Mouse (Mus musculus): ENCODE measurements at regions not wholly inside any gene's neighbourhood (a gene's known extent, or its start where the extent isn't known, plus 50 kb on each side); places are given as distances from the start of the nearest gene placed in this dataset.

- H3K9me3 ChIP-seq, result no peaks in the 10 kb centered on the region
Measured at GRCm38 (mm10) chr7:136406258-136407100, 487.9 kb upstream of the Mgmt start.

GRCm38 (mm10) chr7:136414808-136415207 lies 479.6 kb upstream of the Mgmt start:
- WGBS, result 41% methylated on average over 8 of the region's 8 CpGs
- ATAC-seq (ENCODE audit: borderline replicate concordance, extremely low read depth, low FRiP score, low TSS enrichment), result no peak
- H3K9me3 ChIP-seq, result no peaks in the 10 kb centered on the region
- H3K27ac ChIP-seq, result no peak overlapping the region
- H3K27me3 ChIP-seq, result peaks cover 2% of the 10 kb centered on the region; the same call in 1 of the 2 replicates
- H3K4me3 ChIP-seq, result no peak overlapping the region
- no peak overlapping the region for H3K4me2 ChIP-seq
- no peak overlapping the region for H3K9ac ChIP-seq
- no peaks in the 10 kb centered on the region for H3K4me1 ChIP-seq
- no peaks in the 10 kb centered on the region for H3K36me3 ChIP-seq

More at GRCm38 (mm10) chr7:136406258-136407100, 487.9 kb upstream of the Mgmt start:
- Histone ChIP-seq H3K27me3 (peaks cover 3% of the 10 kb centered on the region; the same call in 1 of the 2 replicates), H3K4me3 (peak overlapping the region; percentile 15), H3K4me1 (peaks cover 18% of the 10 kb centered on the region), H3K9ac (no peak overlapping the region; the same call in 1 of the 2 replicates), H3K4me2 (peak overlapping the region; percentile 44), H3K27ac (peak overlapping the region; percentile 41), H3K36me3 (no peaks in the 10 kb centered on the region)
- 26% methylated on average over 20 of the region's 20 CpGs for WGBS
- peak; percentile 64; the same call in 1 of the 2 replicates for ATAC-seq (ENCODE audit: borderline replicate concordance, extremely low read depth, low FRiP score, low TSS enrichment)

GRCm38 (mm10) chr7:136417327-136417726 lies 477.1 kb upstream of the Mgmt start:
- H3K4me2 ChIP-seq, result no peak overlapping the region
- no peaks in the 10 kb centered on the region; the same call in 1 of the 2 replicates for H3K27me3 ChIP-seq
- ATAC-seq (ENCODE audit: borderline replicate concordance, extremely low read depth, low FRiP score, low TSS enrichment), result no peak
- H3K36me3 ChIP-seq, result no peaks in the 10 kb centered on the region
- WGBS, result 55% methylated on average over 4 of the region's 4 CpGs
- H3K4me1 ChIP-seq, result no peaks in the 10 kb centered on the region
- no peak overlapping the region for H3K27ac ChIP-seq
- H3K4me3 ChIP-seq, result no peak overlapping the region
- H3K9ac ChIP-seq, result no peak overlapping the region
- no peaks in the 10 kb centered on the region for H3K9me3 ChIP-seq

DNA sequence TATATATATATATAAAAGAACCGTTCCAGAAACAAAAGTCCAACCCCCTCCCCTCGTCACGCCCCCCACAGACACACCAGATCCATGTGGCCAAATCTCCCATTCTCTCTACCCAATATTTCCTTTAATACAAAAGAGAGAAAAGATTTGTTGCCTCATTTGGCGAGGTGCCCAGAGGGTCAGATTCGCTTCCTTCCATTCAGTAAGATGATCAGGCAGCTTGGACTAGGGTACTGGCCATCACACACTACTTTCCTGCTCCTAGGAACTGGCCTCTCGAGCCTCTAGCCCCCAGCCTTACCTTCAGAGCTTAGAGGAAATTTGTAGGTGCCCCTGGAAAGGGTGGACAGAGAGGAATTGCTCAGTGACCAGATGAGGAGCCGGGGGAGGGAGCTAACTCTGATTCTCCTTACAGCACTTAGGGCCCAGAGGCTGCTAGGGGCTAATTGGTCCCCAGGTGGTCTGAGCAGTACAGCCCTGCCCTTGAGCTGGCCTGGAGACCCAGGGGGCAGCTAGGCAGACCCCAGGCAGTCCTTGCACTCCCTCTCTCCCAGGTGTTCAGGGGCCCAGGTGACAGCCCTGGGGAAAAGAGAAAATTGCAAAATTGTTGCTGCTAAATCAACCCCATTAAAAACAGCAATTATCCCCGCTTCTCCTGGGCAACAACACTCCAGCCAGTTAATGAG lies 470.4 kb upstream of the Mgmt start:
- Histone ChIP-seq H3K4me1 (no peaks in the 10 kb centered on the region), H3K27ac (no peak overlapping the region), H3K36me3 (no peaks in the 10 kb centered on the region), H3K4me2 (no peak overlapping the region), H3K27me3 (peaks cover 4% of the 10 kb centered on the region; the same call in 1 of the 2 replicates), H3K9me3 (no peaks in the 10 kb centered on the region), H3K4me3 (no peak overlapping the region), H3K9ac (no peak overlapping the region)
- WGBS, result 35% methylated on average over 8 of the region's 8 CpGs
- ATAC-seq (ENCODE audit: borderline replicate concordance, extremely low read depth, low FRiP score, low TSS enrichment), result no peak

GRCm38 (mm10) chr7:136427164-136427563 lies 467.2 kb upstream of the Mgmt start:
- Histone ChIP-seq H3K27ac (no peak overlapping the region), H3K9me3 (no peaks in the 10 kb centered on the region), H3K36me3 (no peaks in the 10 kb centered on the region), H3K4me3 (no peak overlapping the region), H3K4me1 (peaks cover 3% of the 10 kb centered on the region), H3K4me2 (no peak overlapping the region), H3K9ac (no peak overlapping the region), H3K27me3 (peaks cover 7% of the 10 kb centered on the region; the same call in 1 of the 2 replicates)
- ATAC-seq (ENCODE audit: borderline replicate concordance, extremely low read depth, low FRiP score, low TSS enrichment), result no peak
- WGBS, result 67% methylated on average over 4 of the region's 4 CpGs

DNA sequence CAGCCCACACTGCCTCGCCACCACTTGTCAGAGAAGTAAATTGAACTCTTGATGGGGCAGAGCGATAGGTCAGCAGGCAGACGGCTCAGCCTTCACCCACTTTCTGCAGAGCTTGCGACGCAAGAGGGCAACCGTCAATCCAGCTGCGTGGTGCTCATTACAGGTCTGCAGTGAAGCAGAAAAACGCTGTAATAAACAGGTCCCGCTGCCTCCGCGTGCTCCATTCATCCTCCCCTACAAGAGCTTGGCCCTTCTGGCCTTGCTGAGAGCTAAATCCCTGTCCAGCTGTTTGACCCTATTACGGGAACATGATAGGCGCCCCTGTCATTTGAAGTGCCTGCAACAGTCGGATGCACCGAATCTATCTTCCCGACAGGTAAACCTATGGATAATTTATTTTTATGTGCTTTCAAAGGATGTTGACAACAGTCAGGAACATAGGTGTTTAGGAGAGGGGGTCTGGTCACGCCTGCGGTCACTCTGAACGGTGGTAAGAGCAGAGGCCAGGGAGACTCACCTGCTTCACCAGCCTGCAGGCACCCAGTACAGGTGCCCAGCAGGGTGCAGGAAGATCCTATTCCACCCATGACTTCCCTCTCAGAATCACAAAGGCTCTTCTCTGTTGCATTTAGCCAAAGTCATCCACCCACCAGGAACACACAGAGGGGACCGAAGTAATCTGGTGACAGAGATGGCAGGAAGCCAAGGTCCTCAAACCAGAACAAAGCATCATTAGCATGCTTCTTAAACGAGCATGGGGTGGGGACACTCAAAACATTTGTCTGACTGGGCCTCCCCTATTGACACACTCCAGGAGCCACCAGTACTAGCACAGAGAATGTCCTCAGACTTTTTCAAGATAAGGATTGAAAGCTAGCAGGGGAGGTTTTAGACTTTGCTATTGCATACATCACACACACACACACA lies 464.1 kb upstream of the Mgmt start:
- ATAC-seq (ENCODE audit: borderline replicate concordance, extremely low read depth, low FRiP score, low TSS enrichment), result 0 out of 2 replicates have a peak, but pooled peaks have one; percentile 35
- peaks cover 3% of the 10 kb centered on the region for H3K4me1 ChIP-seq

DNA sequence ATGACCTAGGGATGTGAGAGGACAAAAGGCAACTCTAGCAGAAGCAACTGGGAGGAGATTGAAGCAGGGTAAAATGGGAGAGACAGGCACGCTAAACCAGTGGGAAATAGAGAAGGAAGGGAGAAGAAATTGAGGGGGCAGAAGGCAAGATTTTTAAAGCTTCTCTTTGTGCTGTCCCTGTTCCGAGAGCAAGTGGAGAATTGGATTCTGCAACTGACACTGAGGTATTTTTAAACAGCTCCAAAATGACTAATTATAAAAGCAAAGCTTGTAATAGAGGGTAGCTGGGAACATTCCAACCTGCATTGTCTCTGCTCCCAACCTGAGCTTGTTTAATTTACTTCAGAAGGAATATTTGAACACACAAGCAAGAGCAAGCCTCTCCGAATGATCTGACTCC lies 460.7 kb upstream of the Mgmt start:
- Histone ChIP-seq H3K9ac (no peak overlapping the region), H3K36me3 (no peaks in the 10 kb centered on the region), H3K27me3 (peaks cover 9% of the 10 kb centered on the region; the same call in 1 of the 2 replicates), H3K4me3 (no peak overlapping the region), H3K4me2 (no peak overlapping the region), H3K27ac (no peak overlapping the region), H3K4me1 (peaks cover 3% of the 10 kb centered on the region), H3K9me3 (no peaks in the 10 kb centered on the region)
- WGBS, result 57% methylated on average over 3 of the region's 3 CpGs
- no peak for ATAC-seq (ENCODE audit: borderline replicate concordance, extremely low read depth, low FRiP score, low TSS enrichment)

More for the DNA sequence above, 464.1 kb upstream of the Mgmt start:
- Histone ChIP-seq H3K27me3 (peaks cover 13% of the 10 kb centered on the region; the same call in 1 of the 2 replicates), H3K9ac (no peak overlapping the region), H3K27ac (no peak overlapping the region), H3K9me3 (no peaks in the 10 kb centered on the region), H3K36me3 (no peaks in the 10 kb centered on the region), H3K4me2 (no peak overlapping the region), H3K4me3 (no peak overlapping the region)
- 61% methylated on average over 21 of the region's 21 CpGs for WGBS

- no peak overlapping the region for H3K27ac ChIP-seq
- peaks cover 9% of the 10 kb centered on the region; the same call in 1 of the 2 replicates for H3K27me3 ChIP-seq
- no peak overlapping the region for H3K4me2 ChIP-seq
- H3K9me3 ChIP-seq, result no peaks in the 10 kb centered on the region
- 89% methylated on average over 13 of the region's 13 CpGs for WGBS
- H3K4me1 ChIP-seq, result peaks cover 3% of the 10 kb centered on the region
- H3K9ac ChIP-seq, result no peak overlapping the region
- no peak overlapping the region for H3K4me3 ChIP-seq
- H3K36me3 ChIP-seq, result no peaks in the 10 kb centered on the region
- no peak for ATAC-seq (ENCODE audit: borderline replicate concordance, extremely low read depth, low FRiP score, low TSS enrichment)
Measured at GRCm38 (mm10) chr7:136434510-136434909, 459.9 kb upstream of the Mgmt start.

- Histone ChIP-seq H3K4me1 (no peaks in the 10 kb centered on the region), H3K9me3 (no peaks in the 10 kb centered on the region), H3K27ac (no peak overlapping the region), H3K27me3 (no peaks in the 10 kb centered on the region), H3K9ac (no peak overlapping the region), H3K4me2 (no peak overlapping the region), H3K36me3 (no peaks in the 10 kb centered on the region), H3K4me3 (no peak overlapping the region)
- no peak for ATAC-seq (ENCODE audit: borderline replicate concordance, extremely low read depth, low FRiP score, low TSS enrichment)
- WGBS, result 75% methylated on average over 2 of the region's 2 CpGs
Measured at GRCm38 (mm10) chr7:136443436-136443835, 451.0 kb upstream of the Mgmt start.

DNA sequence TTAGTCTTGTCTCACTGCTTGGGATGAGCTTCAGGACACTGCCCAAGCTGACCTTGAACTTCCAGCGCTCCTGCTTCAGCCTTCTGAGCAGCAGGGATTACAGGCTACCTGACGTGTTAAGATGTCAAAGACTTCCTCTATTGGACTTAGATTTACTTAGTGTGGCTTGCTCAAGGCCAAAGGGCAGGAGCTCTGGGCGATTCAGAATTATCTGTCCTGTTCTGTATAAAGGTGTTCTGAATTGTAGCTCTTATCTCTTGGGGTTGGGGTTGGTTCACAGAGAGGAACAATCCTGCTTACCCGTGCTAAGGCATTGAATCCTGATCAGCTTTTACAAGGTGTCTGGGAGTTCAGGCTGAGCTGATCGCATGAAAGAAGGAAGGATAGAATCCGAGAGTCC lies 449.3 kb upstream of the Mgmt start:
- H3K4me1 ChIP-seq, result no peaks in the 10 kb centered on the region
- no peak for ATAC-seq (ENCODE audit: borderline replicate concordance, extremely low read depth, low FRiP score, low TSS enrichment)
- H3K36me3 ChIP-seq, result no peaks in the 10 kb centered on the region
- H3K9me3 ChIP-seq, result no peaks in the 10 kb centered on the region
- WGBS, result 69% methylated on average over 6 of the region's 6 CpGs
- H3K4me3 ChIP-seq, result no peak overlapping the region
- no peak overlapping the region for H3K4me2 ChIP-seq
- no peak overlapping the region for H3K9ac ChIP-seq
- no peaks in the 10 kb centered on the region for H3K27me3 ChIP-seq
- H3K27ac ChIP-seq, result no peak overlapping the region

- Histone ChIP-seq H3K9ac (no peak overlapping the region), H3K9me3 (no peaks in the 10 kb centered on the region), H3K4me2 (no peak overlapping the region), H3K27me3 (no peaks in the 10 kb centered on the region), H3K4me3 (no peak overlapping the region), H3K4me1 (no peaks in the 10 kb centered on the region), H3K36me3 (no peaks in the 10 kb centered on the region), H3K27ac (no peak overlapping the region)
- 95% methylated on average over 1 of the region's 1 CpGs for WGBS
- no peak for ATAC-seq (ENCODE audit: borderline replicate concordance, extremely low read depth, low FRiP score, low TSS enrichment)
Measured at GRCm38 (mm10) chr7:136449286-136449685, 445.1 kb upstream of the Mgmt start.
